Mouse (Mus musculus): Measurements from ENCODE around the gene Mapkapk2.

Mapkapk2 gene

GRCm38 (mm10) chr1:131021438-131021837 lies 76.2 kb downstream of the Mapkapk2 start:
- peak; percentile 29 for DNase-seq (ENCODE audit: low read depth, low spot score)

DNA sequence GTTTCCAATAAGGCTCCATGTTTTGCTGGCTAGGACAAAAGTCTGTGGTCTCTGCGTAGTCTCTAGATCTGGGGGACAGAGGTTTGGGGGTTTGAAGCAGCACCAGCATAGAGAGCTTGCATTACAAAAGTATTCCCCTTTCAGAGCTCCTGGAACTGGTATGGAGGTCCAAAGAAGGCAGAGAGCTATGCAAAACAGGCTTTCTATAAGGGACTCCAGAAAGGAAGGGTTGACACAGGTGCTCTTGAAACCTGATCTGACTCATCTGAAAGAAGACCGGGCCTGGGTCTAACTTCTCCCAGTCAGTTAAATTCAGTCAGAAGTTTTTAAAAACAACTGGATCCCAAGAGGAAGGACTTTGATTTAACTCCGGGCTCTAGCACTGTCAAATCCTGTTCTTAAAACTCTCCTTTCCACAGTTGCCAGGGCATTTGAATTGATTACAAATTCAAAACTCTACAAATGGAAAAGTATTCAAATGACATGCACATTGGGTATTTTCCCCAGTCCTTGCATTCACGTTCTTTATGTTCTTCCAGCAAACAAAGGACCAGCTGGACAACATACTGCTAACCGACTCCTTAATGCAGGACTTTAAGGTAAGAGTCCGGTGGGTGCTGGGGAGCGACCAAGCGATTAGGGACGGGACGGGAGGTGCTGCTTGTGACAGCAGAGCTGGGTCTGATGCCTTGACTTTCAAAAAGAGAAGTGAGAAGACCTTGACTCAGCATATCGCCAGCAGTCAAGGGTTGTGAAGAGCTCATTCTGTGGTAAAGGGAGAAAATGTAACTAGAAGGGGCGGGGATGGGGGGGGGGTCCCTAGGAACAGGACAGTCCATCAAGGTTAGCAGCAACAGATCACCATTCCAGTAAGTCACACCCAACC lies 77.0 kb downstream of the Mapkapk2 start:
- DNase-seq (ENCODE audit: low read depth, low spot score) = peak; percentile 49

- DNase-seq (ENCODE audit: low read depth, low spot score) = no peak
These were observed 78.0 kb downstream of the Mapkapk2 start, which contains the start of gene Il10 for GRCm38 (mm10) chr1:131019492-131020098. TSS of gene Il10 (plus strand) at chr1:131019845.

- DNase-seq (ENCODE audit: low read depth, low spot score) = no peak
These were observed 81.7 kb downstream of the Mapkapk2 start for GRCm38 (mm10) chr1:131015879-131016278.

- no peak for DNase-seq (ENCODE audit: low read depth, low spot score)
These were observed 82.3 kb downstream of the Mapkapk2 start for GRCm38 (mm10) chr1:131015281-131015680.

DNA sequence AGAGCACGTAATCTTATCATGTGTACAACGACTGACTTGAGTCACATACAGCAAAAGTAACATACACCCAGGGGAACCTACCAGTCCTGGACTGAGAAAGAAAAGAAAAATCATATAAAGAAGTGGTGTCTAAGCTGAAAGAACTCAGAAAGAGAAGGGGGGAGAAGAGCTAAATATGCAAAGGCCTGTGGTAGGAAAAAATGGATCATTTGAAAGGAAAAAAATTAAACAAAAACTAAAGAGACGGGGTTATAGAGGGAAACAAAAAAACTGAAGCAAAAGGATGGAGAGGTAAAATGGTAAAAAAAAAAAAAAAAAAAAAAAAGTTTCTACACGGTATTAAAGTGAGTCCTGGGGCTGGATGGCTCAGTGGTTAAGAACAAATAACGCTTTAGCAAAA lies 83.7 kb downstream of the Mapkapk2 start:
- DNase-seq (ENCODE audit: low read depth, low spot score) = no peak

- no peak for DNase-seq (ENCODE audit: low read depth, low spot score)
These were observed 85.1 kb downstream of the Mapkapk2 start for GRCm38 (mm10) chr1:131012494-131012893.

DNA sequence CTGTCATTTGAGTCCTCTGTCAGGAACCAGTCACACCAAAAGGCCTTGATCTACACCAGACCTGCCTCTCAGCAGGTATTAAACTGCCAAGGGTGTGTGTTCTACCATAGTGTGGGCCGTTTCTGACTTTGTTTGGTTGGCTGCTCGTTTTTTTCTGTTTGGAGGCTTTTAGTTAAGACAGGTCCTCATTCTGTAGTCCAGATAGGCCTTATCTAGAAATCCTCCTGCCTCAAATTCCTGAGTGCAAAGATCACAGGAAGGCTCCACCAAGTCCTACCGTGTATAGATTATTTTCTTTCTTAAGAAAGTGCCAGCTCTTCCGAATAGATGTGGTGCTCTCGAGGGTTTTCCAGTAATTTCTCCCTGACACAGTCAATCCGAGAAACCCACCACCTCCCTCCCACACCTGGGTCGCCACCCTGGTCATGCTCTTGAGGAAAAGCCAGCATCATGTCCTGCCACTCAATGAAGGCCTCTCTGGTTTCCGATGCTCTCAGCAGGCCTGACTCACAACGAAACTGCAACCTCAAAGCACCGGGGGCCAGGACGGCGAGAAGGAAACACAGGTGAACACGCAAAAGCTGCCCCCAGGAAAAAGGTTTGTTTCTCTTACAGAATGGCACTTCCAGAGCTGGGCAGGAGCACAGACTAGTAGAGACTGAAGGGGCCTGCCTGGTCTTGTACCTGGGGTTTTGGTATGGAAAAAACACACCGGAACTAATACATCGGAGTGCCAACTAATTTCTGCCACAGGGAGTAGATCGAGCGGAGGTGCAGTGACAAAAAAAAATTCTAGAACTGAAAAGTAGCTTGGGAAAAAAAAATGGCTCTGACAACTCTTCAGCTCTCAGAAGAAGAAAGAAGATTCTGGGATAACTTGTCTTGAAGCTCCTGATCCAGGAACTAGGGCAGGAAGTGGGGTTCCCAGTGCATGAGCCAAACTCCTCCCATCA lies 87.1 kb downstream of the Mapkapk2 start:
- no peak for DNase-seq (ENCODE audit: low read depth, low spot score)

- DNase-seq (ENCODE audit: low read depth, low spot score) = no peak
These were observed 91.6 kb downstream of the Mapkapk2 start for GRCm38 (mm10) chr1:131006069-131006468.
